Mouse (Mus musculus): ENCODE data around the gene Gm1043.

The Gm1043 gene

DNA sequence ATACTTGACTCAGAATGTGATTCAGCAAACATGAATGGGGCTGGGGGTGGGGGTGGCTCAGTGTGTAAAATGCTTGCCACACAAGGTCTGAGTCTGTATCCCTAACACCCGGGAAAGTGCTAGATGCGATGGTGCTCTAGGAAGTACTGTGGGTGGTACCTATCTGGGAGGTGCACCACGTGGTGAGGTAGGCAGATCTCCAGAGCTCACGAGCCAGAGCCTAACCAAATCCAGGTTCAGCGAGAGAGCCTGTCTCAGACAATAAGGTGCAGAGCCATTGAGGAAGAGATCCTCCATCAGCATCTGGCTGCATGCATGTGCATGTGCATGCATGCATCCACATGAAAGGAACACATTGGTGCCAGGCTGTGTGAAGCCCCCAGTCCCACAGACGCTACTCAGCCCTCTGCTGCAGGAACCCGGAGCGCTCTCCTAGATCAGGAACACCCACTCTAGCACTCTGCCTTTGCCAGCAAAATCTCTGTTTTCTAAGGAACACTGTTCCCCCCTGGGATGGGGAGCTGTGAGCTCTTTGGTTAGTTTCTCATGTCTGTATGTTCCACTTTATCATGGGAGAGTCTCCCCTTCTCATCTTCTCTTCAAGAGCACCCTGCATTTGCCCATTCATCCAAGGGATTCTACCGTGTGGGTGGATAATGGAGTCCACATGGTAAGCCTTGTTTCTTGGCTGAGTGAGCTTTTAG is 167.1 kb downstream of the Gm1043 start:
- in situ Hi-C loops (cut with MboI; ENCODE audit: low pct_unique_long_range_greater_than_20kb in 1 of 2, low sequenced_read_pairs in 2 of 2, unreplicated experiment in 1 of 2): no loop called here

- in situ Hi-C loops (cut with MboI; ENCODE audit: low pct_unique_long_range_greater_than_20kb in 1 of 2, low sequenced_read_pairs in 2 of 2, unreplicated experiment in 1 of 2): no loop called here
Measured at GRCm38 (mm10) chr5:37254523-37254922, 169.4 kb downstream of the Gm1043 start.

DNA sequence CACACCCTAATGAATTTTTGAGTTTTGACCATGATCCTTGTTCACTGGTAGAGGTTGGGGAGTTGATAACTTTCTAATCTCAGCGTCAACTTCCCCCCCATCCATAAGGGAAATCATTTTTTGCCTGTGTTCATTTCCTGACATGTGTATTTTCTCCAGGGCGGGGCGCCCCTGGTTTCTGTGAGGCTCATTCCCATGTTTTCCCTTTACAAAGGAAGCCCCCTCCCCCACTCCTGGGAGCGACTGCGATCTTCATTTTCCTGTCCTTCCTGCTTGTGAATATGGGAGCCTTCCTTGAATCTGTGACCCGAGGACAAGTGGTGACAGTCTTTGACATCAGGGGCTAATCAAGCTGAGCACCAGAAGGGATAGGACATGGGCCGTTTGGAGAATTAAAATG is 171.7 kb downstream of the Gm1043 start:
- in situ Hi-C loops (cut with MboI; ENCODE audit: low pct_unique_long_range_greater_than_20kb in 1 of 2, low sequenced_read_pairs in 2 of 2, unreplicated experiment in 1 of 2): no loop called here

- in situ Hi-C loops (cut with MboI; ENCODE audit: low pct_unique_long_range_greater_than_20kb in 1 of 2, low sequenced_read_pairs in 2 of 2, unreplicated experiment in 1 of 2): no loop called here
Measured at GRCm38 (mm10) chr5:37257243-37257642, 172.1 kb downstream of the Gm1043 start.

GRCm38 (mm10) chr5:37261734-37262133 is 176.6 kb downstream of the Gm1043 start:
- in situ Hi-C loops (cut with MboI; ENCODE audit: low pct_unique_long_range_greater_than_20kb in 1 of 2, low sequenced_read_pairs in 2 of 2, unreplicated experiment in 1 of 2): no loop called here

GRCm38 (mm10) chr5:37263816-37264215 is 178.6 kb downstream of the Gm1043 start:
- in situ Hi-C loops (cut with MboI; ENCODE audit: low pct_unique_long_range_greater_than_20kb in 1 of 2, low sequenced_read_pairs in 2 of 2, unreplicated experiment in 1 of 2): no loop called here

Data from mouse embryonic stem cell (cell line).